Mouse (Mus musculus) adrenal gland, adult 2 months (tissue): ENCODE measurements around the gene Sgsm2. TPM values are rescaled to one million over a fixed set of nuclear protein-coding genes. Genes with fewer than 3 reads are reported as not detected.

Experiments used
- DNase-seq: peaks from one replicate; pipeline ENCODE4 v3.0.0; 2021
- long read RNA-seq: library from polyadenylated mRNA; stranded (forward); transcript quantifications from one replicate; pipeline ENCODE4 v2.0.0, GENCODE M21; 2021
- polyA plus RNA-seq: library from polyadenylated mRNA; depleted of rRNA; stranded (reverse); fragments of >200 nt; gene quantifications from 2 replicates; pipeline ENCODE4 v1.2.3, GENCODE M21; 2012; rRNA removed
- total RNA-seq, 2 experiments: library from RNA; stranded (reverse); gene quantifications; 2 replicates each; pipeline ENCODE4 v1.2.3; 2021

Gene Sgsm2
- 10 to 100 TPM; 21.8 to 24.4 TPM for total RNA-seq
- 27.0 and 35.2 TPM in 2 replicates for polyA plus RNA-seq
- long read RNA-seq, full-length matches to known transcripts, result 3 of 17 reads
- long read RNA-seq, partial matches to known transcripts, result 2 of 17 reads
- long read RNA-seq, other reads (novel, unspliced or antisense), result 12 of 17 reads

GRCm38 (mm10) chr11:74896901-74897677 is at the start of gene Sgsm2:
Gene Sgsm2 (minus strand): TSS chr11:74897060.
- peak; percentile 84 for DNase-seq

DNA sequence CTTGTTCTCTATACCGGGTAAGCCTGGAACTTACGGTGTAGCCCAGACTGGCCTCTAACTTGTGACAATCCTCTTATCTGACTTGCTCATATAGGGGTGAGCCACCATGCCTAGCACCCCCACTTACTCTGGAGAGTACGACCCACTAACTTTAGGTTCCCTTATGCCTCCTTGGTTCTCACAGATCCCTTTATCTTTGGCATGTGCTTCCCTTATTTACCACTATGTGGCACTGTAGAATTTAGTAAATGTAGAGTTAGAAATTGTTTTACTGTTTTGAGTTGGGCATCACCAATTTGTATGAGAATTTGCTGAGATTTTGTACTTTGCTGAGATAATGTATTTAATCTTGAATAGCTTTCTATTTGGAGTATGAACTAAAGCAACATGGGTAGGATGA is 49.5 kb upstream of the Sgsm2 start:
- DNase-seq, result no peak

DNA sequence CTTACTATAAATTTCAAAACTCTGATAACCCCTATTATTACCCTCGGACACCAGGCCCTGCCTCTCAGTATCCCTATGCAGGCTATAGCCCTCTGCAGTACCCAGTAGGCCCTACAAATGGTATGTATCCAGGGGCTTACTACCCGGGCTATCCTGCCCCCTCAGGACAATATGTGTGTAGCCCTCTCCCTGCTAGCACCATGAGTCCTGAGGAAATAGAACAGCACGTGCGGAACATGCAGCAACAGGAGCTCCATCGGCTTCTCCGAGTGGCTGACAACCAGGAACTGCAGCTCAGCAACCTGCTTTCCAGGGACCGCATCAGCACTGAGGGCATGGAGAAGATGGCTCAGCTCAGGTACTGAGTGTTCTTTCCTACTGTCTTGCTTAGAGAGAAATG is 33.5 kb upstream of the Sgsm2 start:
- DNase-seq, result no peak

- DNase-seq, result no peak
These were observed 32.3 kb upstream of the Sgsm2 start for GRCm38 (mm10) chr11:74929111-74929510.

GRCm38 (mm10) chr11:74927236-74927725 is 30.4 kb upstream of the Sgsm2 start:
- no peak for DNase-seq

DNA sequence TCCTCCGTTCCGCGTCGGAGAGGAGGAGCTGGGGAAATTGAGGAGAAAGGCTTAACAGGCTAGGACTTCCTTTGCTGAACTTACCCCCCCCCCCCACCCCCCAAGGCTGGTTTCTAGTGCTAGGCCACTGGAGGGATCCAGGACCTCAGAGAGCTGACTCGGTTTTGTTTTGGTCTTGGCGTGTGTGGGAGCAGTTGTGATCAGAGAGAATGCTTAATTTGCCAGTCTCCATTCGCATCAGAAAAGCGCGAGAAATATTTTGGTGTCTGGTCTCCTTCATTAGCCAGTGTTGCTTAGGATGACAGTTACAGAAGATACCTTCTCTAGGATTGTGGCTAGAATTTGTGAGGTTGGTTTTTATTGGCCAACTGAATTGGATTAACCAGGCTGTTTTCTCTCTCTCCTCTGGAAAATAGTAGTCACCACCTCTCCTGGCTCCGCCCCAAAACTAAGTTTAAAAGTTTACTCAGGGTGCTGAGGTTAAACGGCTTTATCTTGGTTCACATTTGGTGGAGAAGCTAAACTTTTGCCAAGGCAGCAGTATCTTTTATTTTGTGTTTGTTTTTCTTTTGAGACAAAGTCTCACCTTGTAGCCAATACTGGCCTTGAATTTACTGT is 29.6 kb upstream of the Sgsm2 start:
- peak; percentile 72 for DNase-seq

DNA sequence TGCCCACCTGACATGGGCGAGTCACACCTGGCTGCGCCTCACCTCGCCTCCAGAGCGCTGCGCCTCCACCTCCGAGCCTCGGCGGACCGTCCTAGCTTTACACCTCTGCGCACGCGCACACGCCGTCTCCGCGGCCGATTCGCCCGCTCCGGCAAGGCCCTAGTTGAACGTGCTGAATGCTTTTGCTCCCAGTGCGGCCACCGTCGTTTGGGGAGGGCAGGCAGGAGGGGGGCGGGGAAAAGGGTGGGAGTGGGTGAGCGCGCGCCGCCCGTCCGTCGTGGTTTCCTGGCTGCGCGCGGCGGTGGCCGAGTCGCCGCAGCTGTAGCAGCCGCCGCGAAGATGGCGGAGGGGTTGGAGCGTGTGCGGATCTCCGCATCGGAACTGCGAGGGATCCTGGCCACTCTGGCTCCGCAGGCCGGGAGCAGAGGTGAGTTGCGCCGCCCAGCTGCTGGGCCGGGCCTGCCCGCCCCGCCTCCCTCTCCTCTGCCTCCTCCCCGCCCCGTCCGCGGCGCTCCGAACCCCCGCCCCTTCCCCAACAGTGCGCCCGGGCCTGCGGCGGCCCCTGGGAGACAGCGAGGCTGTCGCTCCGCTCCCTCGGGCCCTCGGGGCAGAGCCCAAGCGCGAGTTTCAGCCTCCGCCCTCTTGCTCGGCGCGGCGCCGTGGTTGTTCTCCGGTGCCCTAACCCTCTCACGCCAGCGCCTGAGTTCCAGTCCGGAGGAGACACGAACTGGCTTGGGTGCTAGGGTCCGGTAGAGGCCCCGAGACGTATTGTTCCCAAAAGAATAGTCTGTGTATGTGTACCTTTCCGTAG is 28.9 kb upstream of the Sgsm2 start, which contains the start of the genes Smg6 and Srr:
Smg6 (plus strand) TSS at position 247 of the 811 bp plus-strand sequence.
Srr (minus strand) TSS at position 372 of the 811 bp plus-strand sequence.
- DNase-seq, result peak; percentile 97

- DNase-seq, result peak; percentile 24
These were observed 27.3 kb upstream of the Sgsm2 start for GRCm38 (mm10) chr11:74924149-74924548.

DNA sequence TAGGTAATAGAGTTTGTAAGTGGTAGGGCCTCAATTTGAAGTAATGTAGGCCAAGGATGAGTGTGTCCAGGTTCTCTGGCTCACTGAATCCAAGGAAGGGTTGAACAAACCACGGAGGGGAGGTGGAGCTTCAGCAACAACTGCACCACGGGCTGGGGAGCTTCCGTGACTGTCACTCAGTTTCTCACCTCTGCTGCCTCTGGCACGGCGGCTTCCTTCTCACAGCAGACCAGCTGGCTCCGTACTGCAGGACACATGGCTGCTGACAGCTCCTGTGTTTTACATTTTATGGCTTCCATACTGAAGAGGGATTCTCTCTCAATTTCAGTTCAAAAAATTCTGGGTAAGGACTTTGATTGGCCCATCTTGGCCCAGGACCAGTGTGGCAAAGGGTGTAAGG is 22.4 kb upstream of the Sgsm2 start:
- no peak for DNase-seq

DNA sequence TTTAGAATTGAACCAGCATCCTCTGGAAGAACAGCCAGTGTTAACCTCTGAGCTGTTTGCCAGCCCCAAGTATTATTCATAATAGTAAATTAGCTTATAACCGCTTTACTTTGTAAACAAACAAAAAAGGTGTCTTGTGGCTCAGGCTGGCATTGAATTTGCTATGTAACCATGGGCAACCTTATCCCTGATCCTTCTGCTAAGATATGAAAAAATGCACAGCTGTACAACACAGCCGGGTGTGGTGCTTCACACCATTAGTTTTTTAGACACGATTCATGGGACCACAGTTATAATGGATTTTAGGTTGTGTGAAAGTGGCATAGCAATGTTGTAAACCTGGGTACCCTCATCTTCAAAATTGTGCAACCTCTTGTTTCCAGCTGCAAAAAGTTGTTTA is 15.6 kb upstream of the Sgsm2 start:
- DNase-seq, result no peak

DNA sequence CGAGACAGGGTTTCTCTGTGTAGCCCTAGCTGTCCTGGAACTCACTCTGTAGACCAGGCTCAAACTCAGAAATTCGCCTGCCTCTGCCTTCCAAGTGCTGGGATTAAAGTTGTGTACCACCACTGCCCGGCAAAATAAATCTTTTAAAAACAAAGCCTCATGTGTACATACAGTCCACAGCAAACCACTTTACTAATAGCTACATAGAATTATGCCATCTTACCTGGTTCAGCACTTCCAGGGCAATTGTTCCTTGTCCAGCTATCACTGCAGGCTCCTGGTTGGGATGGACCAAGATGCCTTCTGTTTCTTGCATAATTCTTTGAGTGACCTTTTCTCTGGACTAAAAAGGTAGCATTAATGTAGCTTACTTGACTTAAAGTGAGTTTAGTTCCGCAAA is 13.1 kb upstream of the Sgsm2 start:
- no peak for DNase-seq

DNA sequence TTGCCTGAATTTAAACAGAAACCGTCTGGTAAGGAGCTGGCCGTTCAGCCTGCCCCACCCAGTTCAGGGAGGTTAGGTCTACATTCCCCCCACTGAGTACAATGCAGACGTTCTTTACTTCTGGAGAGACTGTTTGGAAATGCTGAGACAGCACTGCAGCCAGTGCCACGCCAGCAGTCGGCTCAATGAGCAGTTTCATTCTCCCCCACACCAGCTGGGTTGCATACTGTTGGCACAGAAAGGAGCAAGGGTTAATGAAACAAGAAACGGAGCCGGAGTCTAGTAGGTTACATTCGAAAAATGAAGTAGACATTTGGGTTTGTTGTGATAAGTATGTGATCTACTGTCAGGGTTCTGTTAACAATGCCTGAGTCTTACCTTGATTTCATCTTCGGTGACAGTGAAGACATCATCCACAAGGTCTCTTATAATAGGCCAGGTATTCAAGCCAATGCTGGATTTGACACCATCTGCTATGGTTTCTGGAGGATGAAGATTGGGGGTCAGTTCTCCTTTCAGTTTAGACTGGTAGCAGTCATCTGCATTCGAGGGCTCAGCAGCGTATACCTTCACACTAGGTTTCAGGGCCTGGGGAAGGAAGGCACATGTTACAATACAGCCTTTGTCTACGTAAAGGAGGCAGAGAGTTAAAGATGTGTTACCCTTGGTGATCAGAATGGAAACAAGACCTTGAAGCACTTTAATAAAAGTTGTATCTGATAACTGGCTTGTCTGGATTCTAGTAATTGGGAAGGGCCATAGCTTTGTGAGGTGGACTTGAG is 11.9 kb upstream of the Sgsm2 start:
- no peak for DNase-seq

GRCm38 (mm10) chr11:74907850-74908249 is 11.0 kb upstream of the Sgsm2 start:
- DNase-seq, result no peak

DNA sequence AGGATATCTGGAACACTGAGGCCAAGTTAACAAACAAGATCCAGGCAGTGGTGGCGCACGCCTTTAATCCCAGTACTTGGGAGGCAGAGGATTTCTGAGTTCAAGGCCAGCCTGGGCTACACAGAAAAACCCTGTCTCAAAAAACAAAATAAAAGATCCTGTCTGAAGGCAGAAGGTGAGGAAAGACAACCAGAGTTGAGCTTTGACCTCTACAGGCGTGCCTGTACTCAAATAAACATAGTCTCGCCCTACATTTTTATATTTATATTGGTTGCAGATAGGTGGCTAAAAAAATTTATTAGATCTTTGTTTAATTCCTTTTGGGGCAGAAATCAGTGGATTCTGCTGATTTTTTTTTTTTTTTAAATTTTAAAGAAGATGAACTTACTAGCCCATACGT is 5.6 kb upstream of the Sgsm2 start:
- no peak for DNase-seq

- no peak for DNase-seq
These were observed 4.7 kb upstream of the Sgsm2 start for GRCm38 (mm10) chr11:74901555-74901954.

- no peak for DNase-seq
These were observed 1.6 kb upstream of the Sgsm2 start for GRCm38 (mm10) chr11:74898517-74898827.

DNA sequence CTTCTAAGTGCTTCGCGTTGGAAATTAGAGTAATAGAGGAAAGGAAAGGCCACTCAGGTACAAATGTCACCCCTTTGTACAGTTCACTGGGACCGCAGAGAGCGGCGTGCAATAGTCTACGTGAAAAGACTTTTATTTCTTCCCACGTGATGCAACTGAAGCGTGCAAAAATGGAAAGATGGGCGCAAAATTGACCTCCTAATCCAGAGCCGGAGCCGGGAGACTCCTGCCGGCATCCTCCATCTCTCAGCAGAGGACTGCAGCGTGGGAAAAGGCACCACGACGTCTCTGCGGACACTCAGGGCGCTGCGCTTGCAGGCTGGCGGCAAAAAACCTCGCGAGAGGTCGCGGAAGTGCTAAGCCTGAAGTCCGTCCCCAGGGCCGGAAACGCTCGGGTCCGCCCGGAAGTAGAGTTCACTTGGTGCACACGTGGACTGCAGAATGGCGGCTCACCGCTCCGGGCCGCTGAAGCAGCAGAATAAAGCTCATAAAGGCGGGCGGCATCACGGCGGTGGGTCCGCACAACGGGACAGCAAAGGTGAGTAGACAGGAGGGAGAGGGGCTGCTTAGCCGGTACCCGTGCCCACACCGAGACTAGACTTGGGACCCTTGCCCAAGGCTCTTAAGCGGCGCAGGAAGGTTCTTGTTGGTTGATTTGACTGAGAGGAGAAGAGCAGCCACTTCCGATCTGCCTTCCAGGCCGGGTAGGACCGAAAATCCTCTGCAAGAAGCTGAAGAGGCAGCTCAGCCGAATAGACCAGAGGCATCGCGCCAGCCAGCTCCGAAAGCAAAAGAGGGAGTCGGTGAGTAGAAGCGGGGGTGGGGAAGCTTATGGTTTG is 1.0 kb upstream of the Sgsm2 start, which contains the start of gene Tsr1:
Tsr1 (plus strand) TSS at position 394 of the 839 bp plus-strand sequence.
- peak; percentile 94 for DNase-seq

GRCm38 (mm10) chr11:74895980-74896900 is 620 bp downstream of the Sgsm2 start:
- peak; percentile 93 for DNase-seq

- DNase-seq, result no peak
These were observed 2.2 kb downstream of the Sgsm2 start for GRCm38 (mm10) chr11:74894619-74895018.
